Mouse (Mus musculus) thymus, postnatal 36 days (tissue): Measurements from ENCODE around the gene Casp7.
"Not testable (repeated sequence)": the region's sequence is repeated elsewhere in the genome, so short reads cannot be mapped to it uniquely, and the experiment has no call there.

Source experiments
- DNase-seq, 2 experiments: peaks; one replicate each; pipeline ENCODE4 v3.0.0; 2022; ENCODE audit warnings: mixed read lengths in 2 of 2

Casp7 gene

DNA sequence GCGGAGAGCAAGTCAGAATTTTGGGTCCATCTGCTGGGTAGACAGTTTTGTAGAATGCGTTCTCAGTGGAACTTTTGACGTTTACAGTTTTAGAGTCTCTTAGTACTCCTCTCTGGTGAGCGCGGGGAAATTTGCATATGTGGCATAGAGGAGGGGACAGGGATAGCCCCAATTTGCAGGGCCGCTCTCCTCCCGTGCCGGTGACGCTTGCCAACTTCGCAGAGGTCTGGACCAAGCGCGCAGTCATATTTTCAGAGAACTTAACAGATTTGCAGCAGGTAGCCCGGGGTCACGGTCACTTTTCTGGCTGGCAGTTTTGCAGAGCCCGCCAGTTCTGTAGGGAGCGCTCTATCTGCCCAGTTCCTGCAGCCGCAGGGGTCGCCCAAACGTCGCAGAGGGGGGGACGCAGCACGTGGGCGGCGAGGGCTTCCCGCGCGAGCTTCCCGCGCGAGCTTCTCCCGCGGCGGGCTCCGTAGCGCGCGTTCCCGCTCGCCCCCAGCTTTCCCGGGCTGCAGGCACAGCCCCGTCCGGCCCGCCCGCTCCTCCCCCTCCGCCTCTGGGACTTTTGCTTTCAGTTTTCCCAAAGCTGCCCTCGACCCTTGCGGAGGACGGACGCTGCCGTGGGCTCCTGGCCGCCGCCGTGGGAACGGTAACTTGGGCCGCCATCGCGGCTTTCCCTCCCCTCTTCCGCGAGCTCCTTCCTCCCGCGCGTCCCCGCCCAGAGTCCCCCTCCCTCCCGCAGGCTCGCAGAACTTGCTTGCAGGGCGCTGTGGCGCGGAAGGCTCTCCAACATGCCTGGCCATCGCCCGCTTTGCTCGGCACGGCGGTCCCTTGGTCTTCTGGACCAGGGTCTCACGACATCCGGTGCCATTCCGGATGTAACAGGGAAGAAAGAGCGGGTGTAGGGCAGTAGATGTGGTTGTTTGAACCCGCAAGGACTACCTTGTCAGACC is at the start of gene Casp7:
Casp7 (plus strand) TSS at position 461 of the 953 bp plus-strand sequence.
- peak; percentile 71 to 75 for DNase-seq

DNA sequence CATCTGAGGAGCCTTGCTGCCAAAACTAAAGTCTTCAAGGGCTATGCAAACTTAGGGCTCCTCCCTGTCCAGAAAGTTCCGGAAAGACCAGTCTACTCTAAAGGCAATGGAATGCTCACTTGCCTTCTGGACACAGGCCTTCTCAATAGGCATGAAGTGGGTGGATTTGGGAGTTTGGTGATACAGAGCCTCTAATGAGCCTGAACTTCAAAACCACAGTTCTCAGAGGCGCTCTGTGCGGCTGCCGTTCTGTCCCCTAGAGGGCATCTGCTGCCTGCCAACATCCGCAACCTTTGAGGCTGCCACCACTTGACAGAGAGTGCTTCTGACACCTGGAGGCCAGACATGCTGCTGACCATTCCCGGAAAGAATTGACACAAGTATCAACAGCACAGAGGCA is 47.6 kb upstream of the Casp7 start:
- DNase-seq: peak; percentile 40 to 44

DNA sequence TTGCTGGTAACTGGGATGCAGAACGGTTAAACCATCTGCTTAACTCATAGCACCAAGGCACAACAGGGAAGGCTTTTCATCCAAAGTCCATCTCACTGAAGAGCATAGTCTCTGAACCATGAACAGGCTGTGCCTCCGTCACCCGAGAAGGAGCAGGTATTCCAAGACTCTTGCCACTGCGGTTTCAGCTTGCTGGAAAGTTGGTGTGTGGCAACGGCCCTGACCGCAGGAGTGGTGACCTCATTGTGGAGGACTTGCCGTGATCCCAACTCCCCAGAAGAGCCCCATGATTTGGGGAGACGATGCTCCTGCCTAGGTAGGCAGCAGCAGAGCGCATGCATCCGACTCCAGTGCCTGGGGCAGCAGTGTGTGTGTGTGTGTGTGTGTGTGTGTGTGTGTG is 43.2 kb upstream of the Casp7 start:
- DNase-seq: no peak

DNA sequence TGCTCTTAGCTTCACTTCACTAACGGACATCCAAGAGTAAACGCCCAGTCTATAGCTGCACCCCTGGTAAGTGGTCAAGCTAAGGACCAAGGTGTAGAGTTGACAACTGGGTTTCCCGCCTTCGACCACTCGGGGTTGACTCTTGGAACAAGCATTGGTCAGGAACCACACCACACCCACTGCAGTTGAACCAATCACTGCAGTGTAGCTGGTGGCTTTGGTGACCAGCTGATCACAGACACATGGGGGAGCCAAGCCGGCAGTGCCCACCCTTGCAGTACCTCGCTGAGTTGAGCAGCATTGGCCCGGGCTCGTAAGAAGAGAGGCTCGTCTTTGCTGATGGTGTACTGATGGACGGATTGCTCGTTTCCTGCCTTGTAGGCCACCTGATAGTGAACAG is 41.7 kb upstream of the Casp7 start:
- no peak for DNase-seq

DNA sequence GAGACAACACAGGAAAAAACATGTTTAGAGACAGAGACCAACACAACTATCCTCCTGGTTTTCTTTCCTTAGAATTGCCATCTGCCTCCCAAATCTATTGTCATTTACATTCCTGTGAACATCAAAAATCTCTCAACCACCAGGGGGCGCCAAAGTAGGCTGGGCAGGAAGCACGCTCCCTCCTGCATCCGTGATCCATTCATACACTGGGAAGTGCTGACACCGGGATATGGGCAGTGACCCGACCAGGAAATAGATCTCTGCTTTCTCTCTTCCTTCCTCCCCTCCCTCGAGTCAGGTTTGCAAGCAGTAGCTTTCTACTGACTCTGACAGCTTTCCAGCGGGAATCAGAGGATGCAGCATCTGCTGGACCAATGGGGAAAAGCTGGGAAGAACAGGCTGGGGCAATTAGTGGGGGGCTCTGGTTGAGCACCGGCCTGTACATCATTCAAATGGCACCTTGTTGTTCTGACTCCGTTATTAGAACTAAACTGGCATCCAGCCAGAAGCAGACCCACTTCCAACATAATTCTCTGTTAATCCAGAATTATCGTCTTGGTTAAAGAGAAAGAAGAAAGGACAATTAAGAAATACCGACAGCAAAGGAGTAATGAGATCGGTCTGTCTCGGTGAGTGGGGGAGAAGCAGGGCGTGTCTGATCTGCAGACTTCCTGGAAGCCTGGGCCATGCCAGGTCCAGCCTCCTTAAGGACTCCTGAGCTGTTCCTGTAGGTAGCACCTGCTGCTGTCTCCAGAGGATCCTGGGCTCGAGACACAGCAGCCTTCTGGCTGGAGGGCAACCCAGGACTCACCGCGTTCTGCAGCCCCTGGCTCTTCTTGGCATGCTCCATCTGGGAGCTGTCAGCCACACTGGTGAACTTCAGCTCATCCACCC is 40.2 kb upstream of the Casp7 start:
- peak; percentile 53 to 72 for DNase-seq

DNA sequence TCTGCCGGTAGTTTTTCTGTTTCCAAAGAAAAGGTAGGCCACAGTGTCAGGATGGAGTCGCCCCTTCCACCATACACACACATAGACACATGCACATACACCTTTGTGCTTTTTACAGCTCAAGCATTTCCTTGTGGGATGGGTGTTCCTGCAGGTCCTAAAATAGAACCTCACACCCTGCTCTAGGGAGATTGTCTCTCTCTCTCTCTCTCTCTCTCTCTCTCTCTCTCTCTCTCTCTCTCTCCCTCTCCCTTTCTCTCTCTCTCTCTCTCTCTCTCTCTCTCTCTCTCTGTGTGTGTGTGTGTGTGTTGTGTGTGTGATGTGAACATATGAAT is 39.6 kb upstream of the Casp7 start:
- not testable (repeated sequence) for DNase-seq

DNA sequence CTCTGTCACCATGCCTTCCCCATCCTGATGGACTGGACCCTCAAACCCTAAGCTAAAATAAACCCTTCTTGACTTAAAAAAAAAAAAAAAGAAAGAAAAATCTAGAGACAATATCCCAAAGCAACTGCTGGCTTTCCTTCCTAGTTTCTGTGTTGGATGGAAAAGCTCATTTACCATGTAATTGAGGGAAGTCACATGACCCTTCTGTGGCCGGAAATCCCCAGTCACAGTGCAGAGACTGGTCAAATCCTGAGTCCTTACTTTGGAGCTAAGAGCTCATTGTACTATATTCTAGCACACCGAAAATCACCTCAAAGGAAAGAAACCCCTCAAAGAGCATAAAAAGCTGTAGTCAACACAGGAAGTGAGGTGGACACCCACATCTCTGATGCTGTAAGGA is 38.0 kb upstream of the Casp7 start:
- no peak for DNase-seq

DNA sequence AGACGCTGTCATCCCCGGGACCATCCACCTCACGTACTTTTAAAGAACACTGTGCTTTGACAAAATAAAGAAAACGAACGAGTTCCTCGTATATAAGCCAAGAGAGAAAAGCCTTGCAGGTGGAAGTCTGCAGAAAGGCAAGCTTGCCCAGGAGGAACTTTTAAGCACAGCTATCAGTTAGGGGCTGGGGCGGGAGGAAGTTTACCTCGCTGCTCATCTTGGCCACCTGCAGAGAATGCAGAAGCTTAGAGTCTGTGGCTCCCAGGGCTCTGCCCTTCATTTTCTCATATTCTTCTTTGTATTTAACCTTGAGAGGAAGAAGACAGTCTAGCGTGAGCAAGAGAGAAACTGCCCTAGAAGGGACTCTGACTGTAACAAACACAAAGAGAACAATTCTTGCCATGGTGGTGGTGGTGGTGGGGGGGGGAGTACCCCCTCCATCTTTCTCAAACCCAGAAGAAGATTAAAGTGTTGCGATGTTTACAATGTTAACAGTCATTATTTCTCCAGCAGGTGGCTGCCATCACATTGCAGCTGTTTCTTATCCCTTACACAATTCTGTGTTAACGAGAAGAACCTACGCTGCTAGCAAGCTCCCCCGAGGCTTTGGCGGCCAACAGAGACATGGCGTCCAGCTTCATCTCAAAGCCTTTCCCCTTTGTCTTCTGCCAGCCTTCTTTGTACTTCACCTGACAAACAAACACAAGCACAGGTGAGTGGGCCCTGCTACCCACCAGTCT is 33.0 kb upstream of the Casp7 start:
- peak; percentile 60 to 76 for DNase-seq

DNA sequence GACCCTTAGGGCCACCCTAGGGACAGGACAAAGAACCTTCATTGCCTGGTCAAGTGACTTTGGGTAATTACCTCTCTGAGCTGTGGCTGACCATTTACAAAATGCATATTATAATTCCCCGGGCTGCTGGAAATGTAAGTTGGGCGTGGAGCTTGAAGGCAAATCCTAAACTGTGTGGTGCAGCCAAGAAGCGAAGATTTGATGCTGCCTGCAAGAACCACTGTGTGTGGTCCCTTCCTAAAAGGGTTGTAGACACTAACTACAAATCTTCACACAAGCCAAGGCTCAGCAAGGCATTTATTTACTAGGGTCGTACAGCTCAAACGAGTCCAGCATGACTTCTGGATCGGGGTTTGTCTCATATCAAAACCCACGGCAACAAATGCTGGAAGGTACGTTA is 32.4 kb upstream of the Casp7 start:
- DNase-seq: no peak

DNA sequence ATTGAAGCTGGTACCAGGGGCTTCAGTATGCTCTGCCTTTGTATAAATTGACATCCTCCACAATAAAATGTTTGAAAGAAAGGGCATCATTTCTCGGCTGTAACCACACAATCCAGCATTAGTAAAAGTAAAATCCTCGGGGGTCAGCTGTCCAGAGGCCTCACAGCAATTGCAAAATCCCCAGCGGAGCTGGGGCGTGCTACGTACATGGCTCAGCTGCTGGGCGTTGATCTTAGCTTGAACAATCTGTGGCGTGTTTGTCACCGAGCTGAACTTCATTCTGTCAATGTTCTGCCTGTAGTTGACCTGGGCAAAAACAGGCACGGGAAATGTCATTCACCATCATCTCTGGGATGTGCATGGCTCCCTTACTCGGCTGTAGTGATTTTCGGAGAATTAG is 30.8 kb upstream of the Casp7 start:
- DNase-seq: no peak

DNA sequence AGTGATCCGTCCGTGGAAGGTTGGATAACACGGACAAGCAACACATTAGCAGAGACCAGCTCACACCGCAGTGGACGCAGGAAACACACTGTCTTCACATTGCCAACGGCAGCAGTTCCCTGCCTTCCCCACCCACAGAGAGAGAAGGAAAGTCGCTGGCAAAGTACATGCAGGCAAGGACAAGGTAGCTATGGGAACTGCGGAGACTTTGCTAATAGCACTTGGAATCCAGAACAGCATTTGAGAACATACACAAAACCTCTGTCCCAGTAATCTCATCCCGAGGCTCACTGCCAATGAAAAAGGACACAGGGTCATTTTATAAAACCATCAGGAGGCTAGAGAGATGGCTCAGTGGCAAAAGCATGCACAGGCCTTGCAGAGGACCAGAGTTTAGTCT is 30.3 kb upstream of the Casp7 start:
- no peak for DNase-seq

DNA sequence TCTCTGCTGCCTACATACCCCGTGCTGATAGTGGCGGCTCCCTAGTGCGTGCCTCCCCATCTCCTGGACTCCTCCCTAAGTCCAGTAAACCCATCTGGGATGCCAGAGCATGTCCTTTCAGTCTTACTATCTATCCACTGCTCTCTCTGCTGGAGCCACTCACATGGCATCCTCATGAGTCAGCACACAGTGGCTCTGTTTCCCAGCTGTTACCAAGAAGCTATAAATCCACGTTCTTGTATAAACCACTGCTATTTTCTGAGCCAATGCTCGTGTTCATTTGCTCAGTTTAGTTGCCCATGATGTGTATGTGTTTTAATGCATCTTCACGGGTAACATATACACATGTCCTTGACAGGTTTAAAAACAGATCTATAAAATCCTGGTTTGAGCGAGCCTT is 29.2 kb upstream of the Casp7 start:
- no peak for DNase-seq

DNA sequence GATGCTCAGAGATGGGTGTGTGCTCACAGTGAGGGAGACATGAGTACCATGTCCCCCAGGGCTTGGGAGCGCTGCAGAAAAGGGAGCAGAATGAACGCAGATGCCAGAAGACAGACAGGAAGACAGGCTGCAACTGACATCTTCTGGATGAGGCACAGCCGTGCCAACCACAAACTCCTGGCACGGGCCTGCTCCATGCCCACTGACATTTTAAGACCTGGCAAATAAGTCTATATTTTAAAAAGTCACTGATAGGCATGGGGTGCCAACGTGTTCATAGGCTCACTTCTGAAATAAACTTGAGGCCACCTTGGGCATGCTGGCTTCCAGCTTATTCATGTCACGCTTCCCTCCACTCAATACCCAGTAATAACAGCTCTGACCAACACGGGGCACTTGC is 28.0 kb upstream of the Casp7 start:
- peak; percentile 27 to 48 for DNase-seq

DNA sequence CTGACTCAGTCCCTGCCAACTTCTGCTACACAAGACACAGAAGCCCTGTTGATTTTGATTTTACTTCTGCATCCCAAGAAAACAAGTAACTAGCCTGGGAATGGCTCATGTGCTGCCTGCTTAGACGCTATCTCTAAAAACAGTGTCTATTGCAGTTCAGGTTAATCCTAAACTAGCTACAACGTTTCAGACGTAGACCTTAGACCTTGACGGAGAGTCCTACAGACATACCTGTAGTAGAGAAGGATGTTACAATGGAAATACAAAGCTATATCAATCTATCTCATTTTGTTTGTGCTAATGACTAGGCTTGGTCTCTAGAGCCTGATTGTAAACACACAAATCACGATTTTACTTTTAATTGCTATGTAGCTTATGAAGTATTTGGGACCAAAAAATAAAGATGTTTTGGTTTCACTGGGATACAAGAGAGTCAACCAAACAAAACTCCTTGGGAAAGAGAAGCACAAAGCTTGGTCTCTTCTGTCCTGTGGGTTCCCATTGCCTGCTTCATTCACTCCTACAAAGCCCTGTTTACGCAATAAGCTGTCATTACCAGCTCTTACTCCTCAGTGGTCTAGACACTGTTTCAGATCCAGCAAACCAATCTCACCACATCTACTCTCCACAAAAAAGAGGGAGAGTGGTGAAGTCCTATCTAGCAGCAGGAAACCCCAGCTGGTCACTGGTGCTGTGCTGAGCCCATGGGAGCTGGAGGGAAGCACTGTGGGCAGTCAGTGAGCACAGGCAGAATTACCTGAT is 26.4 kb upstream of the Casp7 start:
- DNase-seq: no peak

DNA sequence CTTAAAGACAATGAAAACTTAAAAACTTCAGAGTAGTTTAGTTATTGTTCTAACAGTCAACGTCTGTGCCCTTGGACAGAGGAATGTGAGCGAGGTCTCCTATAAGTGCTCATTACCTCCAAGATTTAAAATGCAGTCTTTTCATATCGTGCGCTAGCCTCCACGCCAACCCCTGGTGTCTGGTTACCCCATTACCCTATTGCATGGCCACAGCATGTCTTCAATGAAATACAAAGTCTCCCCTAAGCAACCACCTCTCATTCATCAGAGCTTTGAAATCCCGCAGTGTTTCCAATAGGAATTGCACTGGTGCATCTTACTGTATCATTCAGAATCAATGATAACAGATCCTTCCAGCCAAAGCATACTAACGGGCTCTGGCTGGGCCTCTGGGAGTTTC is 24.7 kb upstream of the Casp7 start:
- DNase-seq: no peak

DNA sequence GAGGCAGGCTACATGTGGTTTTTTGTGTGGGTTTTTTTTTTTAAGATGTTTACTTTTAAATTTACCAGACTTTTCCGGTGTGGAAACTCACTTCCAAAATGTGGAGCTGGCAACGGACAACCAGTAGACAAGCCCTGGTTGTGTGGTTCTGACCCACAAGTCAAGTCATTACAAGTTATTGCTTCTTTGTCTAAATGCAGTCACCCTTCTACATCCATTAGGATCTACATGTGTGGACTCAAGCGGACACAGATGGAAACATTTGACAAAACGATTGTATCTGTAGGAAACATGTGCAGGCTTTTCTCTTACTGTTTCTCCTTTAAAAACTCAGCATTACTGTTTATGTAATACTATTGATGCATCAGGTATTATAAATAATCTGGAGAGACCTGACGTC is 23.7 kb upstream of the Casp7 start:
- no peak for DNase-seq

DNA sequence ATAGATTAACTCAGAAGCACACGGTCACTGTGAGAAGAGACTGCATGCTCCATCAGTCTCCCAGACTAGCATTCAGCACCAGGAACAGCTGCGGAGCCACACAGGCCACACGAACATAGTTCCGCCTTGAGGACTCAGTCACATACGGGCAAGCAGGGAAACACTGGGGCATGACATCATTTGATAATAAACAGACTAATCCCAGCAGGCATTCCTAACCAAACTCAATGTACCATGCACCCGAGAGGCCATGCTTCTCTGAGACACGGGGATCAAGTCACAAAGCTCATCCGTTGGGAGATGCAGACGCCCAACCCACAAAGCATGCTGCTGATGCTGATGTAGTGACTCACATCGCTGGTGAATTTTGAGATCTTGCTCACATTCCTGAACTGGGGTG is 22.9 kb upstream of the Casp7 start:
- no peak for DNase-seq

DNA sequence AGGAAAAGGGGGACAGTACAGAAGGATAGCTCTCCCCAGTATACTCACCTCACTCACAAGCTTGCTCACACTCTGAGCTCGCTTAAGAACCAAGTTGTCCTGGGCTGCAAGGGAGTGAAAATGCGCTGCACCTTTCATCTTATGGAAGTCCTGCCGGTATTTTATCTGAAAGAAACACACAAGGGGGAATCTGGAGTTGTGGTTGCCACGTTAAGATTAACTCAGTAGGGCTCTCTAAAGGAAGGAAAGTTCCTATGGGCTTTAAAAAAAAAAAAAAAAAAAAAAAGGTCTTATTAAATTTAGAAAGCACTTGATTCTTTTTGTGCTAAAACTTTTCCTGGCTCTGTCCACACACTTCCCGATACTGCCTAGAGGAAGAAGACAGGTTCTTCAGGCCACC is 18.9 kb upstream of the Casp7 start:
- no peak for DNase-seq

DNA sequence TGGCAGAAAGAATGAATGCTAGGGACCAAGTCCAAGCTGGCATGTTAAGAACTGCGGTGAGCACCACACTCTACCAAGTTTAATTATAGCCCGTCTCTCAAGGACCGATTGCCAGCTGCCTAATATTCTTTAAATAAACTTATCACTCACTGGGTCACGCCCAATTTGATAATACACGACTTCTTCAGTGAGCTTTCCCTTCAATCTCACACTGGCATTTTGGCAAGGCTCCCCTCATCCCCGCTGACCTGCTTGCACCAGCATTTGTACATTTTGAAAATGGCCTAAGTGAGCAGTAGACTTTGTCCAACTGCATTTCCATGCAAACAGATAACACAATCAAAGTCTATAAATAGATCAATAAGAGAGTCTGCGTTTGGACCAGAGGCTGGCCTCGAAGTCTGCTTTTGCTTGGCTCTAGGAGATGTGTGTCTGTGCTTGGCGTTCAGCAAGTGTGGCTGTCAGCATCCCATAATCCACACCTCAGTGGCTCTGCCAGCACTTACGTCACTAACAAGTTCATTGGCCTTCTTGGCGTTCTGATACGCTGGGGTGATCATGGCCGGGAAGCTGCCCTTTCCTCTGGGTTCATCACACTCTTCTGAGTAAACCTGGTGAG is 18.3 kb upstream of the Casp7 start:
- no peak for DNase-seq

DNA sequence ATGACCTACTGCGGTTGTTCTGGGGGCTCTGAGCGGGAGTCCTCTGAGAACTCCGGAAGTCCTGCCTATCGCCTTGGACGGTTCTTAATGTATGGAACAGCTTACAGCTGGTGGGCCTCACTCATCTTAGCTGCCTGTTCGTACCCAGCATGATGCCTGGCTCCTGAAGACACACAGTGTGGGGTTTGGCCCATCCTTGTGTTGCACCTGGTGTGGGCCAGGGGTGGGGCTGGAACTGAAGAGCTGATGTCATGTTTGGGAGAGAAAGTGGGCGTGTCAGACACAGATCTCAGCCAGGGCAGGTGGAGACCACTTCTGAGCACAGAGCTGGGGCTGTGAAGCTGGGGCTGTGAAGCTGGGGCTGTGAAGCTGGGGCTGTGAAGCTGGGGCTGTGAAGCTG is 16.6 kb upstream of the Casp7 start:
- peak; percentile 70 to 87 for DNase-seq

DNA sequence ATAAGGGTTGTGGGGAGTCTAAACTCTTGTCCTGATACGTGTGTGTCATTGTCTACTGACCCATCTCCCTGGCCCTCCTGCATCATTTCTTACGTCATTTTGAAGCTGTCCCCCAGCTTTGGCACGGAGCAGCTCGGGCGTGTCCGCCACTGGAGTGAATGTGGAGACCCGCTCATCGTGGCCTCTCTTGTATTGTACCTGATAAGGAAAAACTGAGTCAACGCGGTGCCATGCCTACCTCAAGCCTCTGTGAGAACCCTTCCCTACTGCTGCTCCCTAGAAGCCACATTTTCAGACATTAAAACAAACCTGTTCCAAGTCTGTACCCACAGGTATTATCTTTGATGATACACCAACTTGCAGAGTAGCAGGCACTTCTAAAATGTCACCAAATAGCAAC is 15.5 kb upstream of the Casp7 start:
- DNase-seq: no peak

DNA sequence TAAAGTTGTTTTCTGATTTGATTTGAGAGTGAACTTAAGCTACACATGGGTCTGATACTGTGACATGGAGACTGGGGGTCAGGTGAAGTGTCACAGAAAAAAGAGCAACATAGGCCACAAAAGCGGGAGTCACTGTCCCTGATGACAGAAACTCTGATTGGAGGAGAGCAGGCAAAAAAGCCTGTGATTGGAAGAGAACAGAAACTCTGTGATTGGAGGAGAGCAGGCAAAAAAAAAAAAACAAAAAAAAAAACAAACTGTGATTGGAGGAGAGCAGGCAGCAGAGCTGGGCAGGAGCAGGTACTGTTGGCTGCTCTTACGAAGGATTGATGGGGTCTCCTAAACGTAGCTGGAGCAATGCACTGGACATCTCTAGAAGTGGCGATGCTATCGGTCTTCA is 11.4 kb upstream of the Casp7 start:
- no peak for DNase-seq
